Mouse (Mus musculus): ENCODE measurements around the gene Dhdds. TPM values are rescaled to one million over a fixed set of nuclear protein-coding genes. Genes with fewer than 3 reads are reported as not detected.

Gene Dhdds
- total and polyA plus RNA-seq, 3 experiments, result 15.9 to 37.7 TPM; not detected in 1

DNA sequence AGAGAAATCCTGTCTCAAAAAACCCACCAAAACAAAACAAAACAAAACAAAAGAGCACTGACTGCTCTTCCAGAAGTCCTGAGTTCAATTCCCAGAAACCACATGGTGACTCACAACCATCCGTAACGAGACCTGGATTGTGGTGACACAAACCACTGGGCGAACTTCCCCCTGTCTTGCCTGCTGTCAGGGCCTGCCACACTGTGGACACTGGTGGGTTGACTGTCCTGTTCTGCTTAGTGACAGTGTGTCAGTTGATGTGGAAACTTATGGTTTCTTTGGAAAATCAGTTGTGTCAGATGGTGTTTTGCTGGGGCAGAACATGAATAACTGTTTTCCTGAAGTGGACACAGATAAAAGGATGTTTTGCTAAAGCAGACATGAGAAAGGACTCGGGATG lies 58.0 kb downstream of the Dhdds start:
- no peak overlapping the region for H3K27ac ChIP-seq (ENCODE audit: control insufficient read depth, low read depth, low read length)
- H3K4me1 ChIP-seq (ENCODE audit: control insufficient read depth in 1 of 2, insufficient read depth in 2 of 2, low read length in 2 of 2), result peaks cover 0 to 6% of the 10 kb centered on the region in 2 experiments; a peak in 1 of 4 replicates
- no peaks in the 10 kb centered on the region for H3K27me3 ChIP-seq (ENCODE audit: control insufficient read depth in 1 of 2, insufficient read depth in 2 of 2, low read length in 2 of 2)
- H3K9ac ChIP-seq (ENCODE audit: control insufficient read depth, low read depth, low read length, poor library complexity, severe bottlenecking), result no peak overlapping the region
- no peak for TF ChIP-seq NRF1 (IDR thresholded peaks at IDR 0.05; ENCODE audit: insufficient read depth, low read depth, low read length, poor library complexity, severe bottlenecking)
- TF ChIP-seq ELF1 (IDR thresholded peaks at IDR 0.05; ENCODE audit: low read depth, low read length), result no peak
- no peak for TF ChIP-seq ZC3H11A (IDR thresholded peaks at IDR 0.05; ENCODE audit: low read depth, low read length)
- TF ChIP-seq TAL1 (IDR thresholded peaks at IDR 0.05; ENCODE audit: low read length), result no peak
- no peak for TF ChIP-seq BHLHE40 (IDR thresholded peaks at IDR 0.05; ENCODE audit: borderline replicate concordance, low read depth, low read length)
- DNase-seq (ENCODE audit: low read depth, low spot score), result no peak
- no peaks in the 10 kb centered on the region for H3K9me3 ChIP-seq (replicated peaks; ENCODE audit: insufficient read depth, low read length)
- H3K36me3 ChIP-seq (ENCODE audit: control insufficient read depth in 1 of 2, insufficient read depth in 2 of 2, low read length in 2 of 2), result no peaks in the 10 kb centered on the region; a peak in 1 of 4 replicates
- no peaks in the 10 kb centered on the region for H3K79me2 ChIP-seq (ENCODE audit: control insufficient read depth, insufficient read depth, low read length, poor library complexity)
- H3K4me3 ChIP-seq (ENCODE audit: control insufficient read depth in 1 of 2, insufficient read depth in 1 of 2, low read depth in 2 of 2, low read length in 2 of 2), result no peak overlapping the region

DNA sequence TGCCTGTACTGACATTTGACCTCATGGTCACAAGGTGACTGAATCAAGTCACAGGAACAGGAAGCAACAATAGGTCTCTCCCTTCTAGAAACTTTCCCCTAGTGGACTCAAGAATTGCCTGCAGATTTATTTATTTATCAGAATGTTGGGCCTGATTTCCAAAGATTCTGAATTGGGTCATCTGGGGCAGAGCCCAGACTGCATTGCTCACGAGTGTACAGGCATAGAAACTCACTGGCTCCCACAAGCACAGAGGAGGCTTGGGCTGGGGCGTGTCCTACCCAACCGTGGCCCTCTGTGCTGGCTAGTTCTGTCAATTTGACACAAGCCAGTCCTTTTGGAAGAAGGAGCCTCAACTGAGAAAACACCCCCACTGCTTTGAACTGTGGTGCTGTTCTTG lies 59.1 kb downstream of the Dhdds start:
- Histone ChIP-seq H3K9ac (ENCODE audit: control insufficient read depth, low read depth, low read length, poor library complexity, severe bottlenecking) (no peak overlapping the region), H3K9me3 (replicated peaks; ENCODE audit: insufficient read depth, low read length) (no peaks in the 10 kb centered on the region), H3K4me1 (ENCODE audit: control insufficient read depth in 1 of 2, insufficient read depth in 2 of 2, low read length in 2 of 2) (peaks cover 0 to 9% of the 10 kb centered on the region in 2 experiments; a peak in 1 of 4 replicates), H3K79me2 (ENCODE audit: control insufficient read depth, insufficient read depth, low read length, poor library complexity) (no peaks in the 10 kb centered on the region), H3K27ac (ENCODE audit: control insufficient read depth, low read depth, low read length) (no peak overlapping the region), H3K4me3 (ENCODE audit: control insufficient read depth in 1 of 2, insufficient read depth in 1 of 2, low read depth in 2 of 2, low read length in 2 of 2) (no peak overlapping the region), H3K36me3 (ENCODE audit: control insufficient read depth in 1 of 2, insufficient read depth in 2 of 2, low read length in 2 of 2) (no peaks in the 10 kb centered on the region; a peak in 1 of 4 replicates), H3K27me3 (ENCODE audit: control insufficient read depth in 1 of 2, insufficient read depth in 2 of 2, low read length in 2 of 2) (no peaks in the 10 kb centered on the region)
- no peak for DNase-seq (ENCODE audit: low read depth, low spot score)
- no peak for TF ChIP-seq HCFC1 (IDR thresholded peaks at IDR 0.05; ENCODE audit: low read depth, low read length)
- no peak for TF ChIP-seq E2F4 (IDR thresholded peaks at IDR 0.05; ENCODE audit: borderline replicate concordance, low read depth, low read length)
- TF ChIP-seq SMC3 (IDR thresholded peaks at IDR 0.05; ENCODE audit: low read depth, low read length), result no peak
- no peak for TF ChIP-seq UBTF (IDR thresholded peaks at IDR 0.05; ENCODE audit: borderline replicate concordance, insufficient read depth, low read depth, low read length)
- TF ChIP-seq GABPA (IDR thresholded peaks at IDR 0.05; ENCODE audit: low read depth, low read length), result no peak
- TF ChIP-seq MAZ (IDR thresholded peaks at IDR 0.05; ENCODE audit: low read depth, low read length), result no peak

DNA sequence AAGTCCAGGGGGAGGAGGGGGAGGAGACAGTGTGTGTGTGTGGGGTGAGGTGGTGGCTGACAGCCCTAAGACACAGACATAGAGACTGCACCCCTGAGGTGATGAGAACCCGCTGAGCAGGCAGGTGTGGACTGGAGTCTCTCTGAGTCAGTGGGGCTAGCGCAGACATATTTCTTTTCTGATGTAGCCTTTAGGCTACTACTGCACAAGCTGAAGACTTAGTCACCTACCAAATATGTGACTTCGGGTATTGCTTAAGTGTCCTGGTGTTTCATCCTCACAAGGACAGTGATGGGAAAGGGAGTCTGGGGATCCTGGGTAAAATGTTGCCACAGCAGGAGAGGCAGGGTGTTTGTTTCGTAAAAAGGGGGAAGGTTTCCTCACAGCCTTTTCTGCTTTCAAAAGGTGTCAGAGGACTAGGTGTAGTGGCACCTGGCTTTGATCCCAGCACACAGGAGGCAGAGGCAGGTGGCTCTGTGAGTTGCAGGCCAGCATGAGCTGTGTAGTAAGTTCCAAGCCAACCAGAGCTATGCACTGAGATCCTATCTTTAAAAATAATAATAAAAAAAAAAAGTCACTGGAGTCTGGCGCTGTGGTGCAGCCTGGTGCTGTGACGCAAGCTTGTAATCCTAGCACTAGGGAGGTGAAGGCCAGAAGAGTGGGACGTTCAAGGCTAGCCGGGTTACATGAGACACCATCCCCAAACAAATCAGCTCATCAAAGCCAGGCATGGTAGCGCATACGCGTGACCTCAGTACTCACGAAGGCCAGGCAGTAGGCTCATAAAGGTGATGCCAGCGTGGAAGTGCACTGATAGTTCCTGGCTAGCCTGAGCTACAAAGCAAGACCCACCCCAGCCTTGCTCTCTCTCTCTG lies 60.1 kb downstream of the Dhdds start:
- Histone ChIP-seq H3K9me3 (replicated peaks; ENCODE audit: insufficient read depth, low read length) (no peaks in the 10 kb centered on the region), H3K79me2 (ENCODE audit: control insufficient read depth, insufficient read depth, low read length, poor library complexity) (no peaks in the 10 kb centered on the region), H3K27me3 (ENCODE audit: control insufficient read depth in 1 of 2, insufficient read depth in 2 of 2, low read length in 2 of 2) (no peaks in the 10 kb centered on the region), H3K4me3 (ENCODE audit: control insufficient read depth in 1 of 2, insufficient read depth in 1 of 2, low read depth in 2 of 2, low read length in 2 of 2) (no peak overlapping the region), H3K36me3 (ENCODE audit: control insufficient read depth in 1 of 2, insufficient read depth in 2 of 2, low read length in 2 of 2) (no peaks in the 10 kb centered on the region; a peak in 1 of 4 replicates), H3K4me1 (ENCODE audit: control insufficient read depth in 1 of 2, insufficient read depth in 2 of 2, low read length in 2 of 2) (peaks cover 0 to 9% of the 10 kb centered on the region in 2 experiments; a peak in 2 of 4 replicates), H3K9ac (ENCODE audit: control insufficient read depth, low read depth, low read length, poor library complexity, severe bottlenecking) (no peak overlapping the region), H3K27ac (ENCODE audit: control insufficient read depth, low read depth, low read length) (no peak overlapping the region)
- DNase-seq (ENCODE audit: low read depth, low spot score), result no peak
- no peak for TF ChIP-seq USF2 (IDR thresholded peaks at IDR 0.05; ENCODE audit: borderline replicate concordance in 1 of 2, insufficient read depth in 1 of 2, low read depth in 1 of 2, low read length in 2 of 2)
- no peak for TF ChIP-seq CHD2 (IDR thresholded peaks at IDR 0.05; ENCODE audit: low read length)
- TF ChIP-seq BHLHE40 (IDR thresholded peaks at IDR 0.05; ENCODE audit: borderline replicate concordance, low read depth, low read length), result no peak
- no peak for TF ChIP-seq MYB (IDR thresholded peaks at IDR 0.05; ENCODE audit: low read depth, low read length)
- no peak for TF ChIP-seq ZMIZ1 (IDR thresholded peaks at IDR 0.05; ENCODE audit: low read depth, low read length)
- no peak for TF ChIP-seq ZC3H11A (IDR thresholded peaks at IDR 0.05; ENCODE audit: low read depth, low read length)
- TF ChIP-seq GATA1 (IDR thresholded peaks at IDR 0.05; ENCODE audit: low read depth, low read length), result no peak
- no peak for TF ChIP-seq ETS1 (IDR thresholded peaks at IDR 0.05; ENCODE audit: low read depth, low read length)
- no peak for TF ChIP-seq HCFC1 (IDR thresholded peaks at IDR 0.05; ENCODE audit: low read depth, low read length)
- TF ChIP-seq ZNF384 (IDR thresholded peaks at IDR 0.05; ENCODE audit: low read depth, low read length), result no peak
- TF ChIP-seq E2F4 (IDR thresholded peaks at IDR 0.05; ENCODE audit: borderline replicate concordance, low read depth, low read length), result no peak
- TF ChIP-seq POLR2AphosphoS5 (IDR thresholded peaks at IDR 0.05; ENCODE audit: borderline replicate concordance, low read depth, low read length), result no peak
- no peak for TF ChIP-seq TAL1 (IDR thresholded peaks at IDR 0.05; ENCODE audit: low read length)
- TF ChIP-seq CHD1 (IDR thresholded peaks at IDR 0.05; ENCODE audit: low read depth, low read length), result no peak
- no peak for TF ChIP-seq POLR2AphosphoS2 (IDR thresholded peaks at IDR 0.05; ENCODE audit: low read length)
